Comparison of ENCODE assay signal across 1 mouse cellular context in the genomic region with DNA sequence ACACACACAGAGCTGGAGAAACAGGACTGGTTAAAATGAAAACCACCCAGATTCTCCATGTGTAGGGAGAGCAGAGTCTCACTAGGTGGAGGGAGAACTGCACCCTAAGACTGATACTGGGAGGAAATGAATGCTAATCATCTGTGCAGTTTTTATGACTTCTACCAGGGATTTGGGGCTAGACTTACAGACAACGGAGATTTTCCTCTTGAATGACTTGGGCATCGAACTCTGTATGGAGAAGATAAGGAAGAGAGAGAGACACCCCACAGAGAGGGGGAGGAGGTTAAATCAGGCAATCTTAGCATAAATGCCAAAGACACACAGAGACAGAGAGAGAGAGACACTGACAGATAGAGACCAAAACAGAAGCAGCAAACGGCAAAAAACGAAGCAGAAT.
TF ChIP-seq lines count a peak whose summit lies in the region.

No protein-coding gene starts in this region.

TF ChIP-seq in MEL, 35 proteins besides CTCF, POLR2A, EP300 and RAD21 (continued from another document):
- TF ChIP-seq ZKSCAN1 (IDR thresholded peaks at IDR 0.05; ENCODE audit: low read depth, low read length) (no peak), SIN3A (IDR thresholded peaks at IDR 0.05; ENCODE audit: low read length) (peak; percentile 69; the same call in 1 of the 2 replicates), MYC (IDR thresholded peaks at IDR 0.05; ENCODE audit: low read depth, low read length) (no peak), TAL1 (IDR thresholded peaks at IDR 0.05; ENCODE audit: low read length) (peak; percentile 66), RCOR1 (IDR thresholded peaks at IDR 0.05; ENCODE audit: low read depth, low read length) (peak; percentile 97), MXI1 (IDR thresholded peaks at IDR 0.05; ENCODE audit: low read depth, low read length) (0 out of 2 replicates have a peak, but pooled peaks have one; percentile 33), NELFE (IDR thresholded peaks at IDR 0.05; ENCODE audit: low read depth, low read length) (no peak), ETS1 (IDR thresholded peaks at IDR 0.05; ENCODE audit: low read depth, low read length) (peak; percentile 62; the same call in 1 of the 2 replicates), MAZ (IDR thresholded peaks at IDR 0.05; ENCODE audit: low read depth, low read length) (0 out of 2 replicates have a peak, but pooled peaks have one; percentile 23)
